Mouse (Mus musculus) neural tube, embryonic 15.5 days (tissue): ENCODE results near the gene Meox1. TPM values are rescaled to one million over a fixed set of nuclear protein-coding genes. Genes with fewer than 3 reads are reported as not detected.

ENCODE experiments used
- ATAC-seq: fragments of 200-750 bp; cut with Nextera tagmentation; 2 replicates; pipeline ENCODE4 v1.8.0; 2017; ENCODE audit warnings: mild to moderate bottlenecking, moderate TSS enrichment, moderate library complexity; ENCODE audit not compliant: low FRiP score
- H3K27ac ChIP-seq: fragments of 300-500 bp; sonication (generic); replicated peaks from 2 replicates; pipeline ENCODE4 v1.5.1; 2015; ENCODE audit warnings: mild to moderate bottlenecking, inconsistent platforms
- H3K27me3 ChIP-seq: fragments of 300-500 bp; sonication (generic); replicated peaks from 2 replicates; pipeline ENCODE4 v1.6.1; 2015; ENCODE audit warnings: inconsistent platforms
- H3K36me3 ChIP-seq: fragments of 300-500 bp; sonication (generic); 2 replicates; pipeline ENCODE4 v1.6.1; 2015; ENCODE audit warnings: inconsistent platforms
- H3K4me1 ChIP-seq: fragments of 300-500 bp; sonication (generic); 2 replicates; pipeline ENCODE4 v1.6.1; 2015; ENCODE audit warnings: inconsistent platforms
- H3K4me2 ChIP-seq: fragments of 300-500 bp; sonication (generic); 2 replicates; pipeline ENCODE4 v1.6.1; 2015; ENCODE audit warnings: inconsistent platforms, mild to moderate bottlenecking, moderate library complexity
- H3K4me3 ChIP-seq: fragments of 300-500 bp; sonication (generic); replicated peaks from 2 replicates; pipeline ENCODE4 v1.5.1; 2015; ENCODE audit warnings: mild to moderate bottlenecking, inconsistent platforms
- H3K9ac ChIP-seq: fragments of 300-500 bp; sonication (generic); replicated peaks from 2 replicates; pipeline ENCODE4 v1.6.1; 2015; ENCODE audit warnings: mild to moderate bottlenecking, inconsistent platforms
- H3K9me3 ChIP-seq: fragments of 300-500 bp; sonication (generic); replicated peaks from 2 replicates; pipeline ENCODE4 v1.6.1; 2016; ENCODE audit warnings: inconsistent platforms
- WGBS: fragments of 180-500 bp; shearing (Covaris S2); methylation state at CpG from one replicate; pipeline ENCODE4 v1.1.7; 2015; ENCODE audit warnings: mixed read lengths; 5-methylcytosine and 5-hydroxymethylcytosine counted together
- polyA plus RNA-seq: library from polyadenylated mRNA; unstranded; fragments of >200 nt; fragmentation: Nextera tagmentation; extraction: Ambion mirVana; gene quantifications from 2 replicates; pipeline ENCODE4 v1.2.1, GENCODE M21; 2015

The Meox1 gene
- 1.3 and 2.0 TPM in 2 replicates for polyA plus RNA-seq

GRCm38 (mm10) chr11:101894204-101894603 is at the start of gene Meox1:
Meox1 (minus strand) TSS chr11:101894374.
- H3K27me3 ChIP-seq: peaks cover 10% of the 10 kb centered on the region
- H3K9me3 ChIP-seq: no peaks in the 10 kb centered on the region
- WGBS: 37% methylated on average over 11 of the region's 11 CpGs
- no peak within 1 kb of the TSS for H3K27ac ChIP-seq
- no peak within 1 kb of the TSS for H3K4me2 ChIP-seq
- no peak within 1 kb of the TSS for H3K9ac ChIP-seq
- no peak for ATAC-seq
- no peak within 1 kb of the TSS for H3K4me3 ChIP-seq
- peaks cover 32% of the 10 kb centered on the region for H3K4me1 ChIP-seq
- H3K36me3 ChIP-seq: no peaks in the 10 kb centered on the region

- no peak for ATAC-seq
- H3K36me3 ChIP-seq: no peaks in the 10 kb centered on the region
- WGBS: 45% methylated on average over 3 of the region's 3 CpGs
- H3K4me1 ChIP-seq: no peaks in the 10 kb centered on the region
- peaks cover 10% of the 10 kb centered on the region; the same call in 1 of the 2 replicates for H3K27me3 ChIP-seq
- H3K4me3 ChIP-seq: no peak overlapping the region
- H3K27ac ChIP-seq: no peak overlapping the region
- no peaks in the 10 kb centered on the region for H3K9me3 ChIP-seq
- H3K4me2 ChIP-seq: no peak overlapping the region
- no peak overlapping the region for H3K9ac ChIP-seq
Observed at GRCm38 (mm10) chr11:101943055-101943454, 48.9 kb upstream of the Meox1 start.

- WGBS: 1% methylated on average over 30 of the region's 32 CpGs
- Histone ChIP-seq H3K4me3 (peak overlapping the region; percentile 43), H3K36me3 (no peaks in the 10 kb centered on the region), H3K9ac (peak overlapping the region; percentile 58), H3K4me2 (peak overlapping the region; percentile 85), H3K4me1 (peaks cover 18% of the 10 kb centered on the region), H3K27ac (peak overlapping the region; percentile 37; the same call in 1 of the 2 replicates), H3K27me3 (peaks cover 10% of the 10 kb centered on the region; the same call in 1 of the 2 replicates), H3K9me3 (no peaks in the 10 kb centered on the region)
- ATAC-seq: no peak
Observed at GRCm38 (mm10) chr11:101937108-101937507, 42.9 kb upstream of the Meox1 start.

GRCm38 (mm10) chr11:101936421-101936820 is 42.2 kb upstream of the Meox1 start:
- no peaks in the 10 kb centered on the region for H3K36me3 ChIP-seq
- ATAC-seq: no peak
- peaks cover 18% of the 10 kb centered on the region for H3K4me1 ChIP-seq
- H3K9ac ChIP-seq: no peak overlapping the region
- 30% methylated on average over 7 of the region's 7 CpGs for WGBS
- peaks cover 10% of the 10 kb centered on the region; the same call in 1 of the 2 replicates for H3K27me3 ChIP-seq
- no peak overlapping the region for H3K4me3 ChIP-seq
- no peak overlapping the region for H3K27ac ChIP-seq
- no peaks in the 10 kb centered on the region for H3K9me3 ChIP-seq
- H3K4me2 ChIP-seq: peak overlapping the region; percentile 85; the same call in 1 of the 2 replicates

GRCm38 (mm10) chr11:101935743-101936142 is 41.6 kb upstream of the Meox1 start:
- peaks cover 10% of the 10 kb centered on the region; the same call in 1 of the 2 replicates for H3K27me3 ChIP-seq
- no peaks in the 10 kb centered on the region for H3K9me3 ChIP-seq
- H3K4me1 ChIP-seq: peaks cover 18% of the 10 kb centered on the region
- no peak overlapping the region for H3K4me2 ChIP-seq
- no peaks in the 10 kb centered on the region for H3K36me3 ChIP-seq
- H3K27ac ChIP-seq: no peak overlapping the region
- H3K4me3 ChIP-seq: no peak overlapping the region
- no peak overlapping the region for H3K9ac ChIP-seq
- no peak for ATAC-seq
- WGBS: 63% methylated on average over 3 of the region's 3 CpGs

- Histone ChIP-seq H3K4me2 (no peak overlapping the region), H3K4me1 (peaks cover 8% of the 10 kb centered on the region), H3K9ac (no peak overlapping the region), H3K27me3 (no peaks in the 10 kb centered on the region), H3K9me3 (no peaks in the 10 kb centered on the region), H3K27ac (no peak overlapping the region), H3K36me3 (no peaks in the 10 kb centered on the region), H3K4me3 (no peak overlapping the region)
- WGBS: 46% methylated on average over 4 of the region's 4 CpGs
- ATAC-seq: no peak
Observed at GRCm38 (mm10) chr11:101931978-101932377, 37.8 kb upstream of the Meox1 start.

GRCm38 (mm10) chr11:101928030-101928762 is 34.0 kb upstream of the Meox1 start:
- Histone ChIP-seq H3K9ac (no peak overlapping the region), H3K27ac (no peak overlapping the region), H3K27me3 (no peaks in the 10 kb centered on the region), H3K4me1 (no peaks in the 10 kb centered on the region), H3K9me3 (no peaks in the 10 kb centered on the region), H3K36me3 (no peaks in the 10 kb centered on the region), H3K4me3 (no peak overlapping the region), H3K4me2 (no peak overlapping the region)
- WGBS: 32% methylated on average over 25 of the region's 25 CpGs
- ATAC-seq: no peak

GRCm38 (mm10) chr11:101926951-101927589 is 32.9 kb upstream of the Meox1 start:
- no peak overlapping the region for H3K9ac ChIP-seq
- ATAC-seq: no peak
- no peak overlapping the region for H3K4me2 ChIP-seq
- no peaks in the 10 kb centered on the region for H3K27me3 ChIP-seq
- 76% methylated on average over 10 of the region's 10 CpGs for WGBS
- no peaks in the 10 kb centered on the region for H3K36me3 ChIP-seq
- H3K9me3 ChIP-seq: no peaks in the 10 kb centered on the region
- H3K4me3 ChIP-seq: no peak overlapping the region
- no peaks in the 10 kb centered on the region for H3K4me1 ChIP-seq
- no peak overlapping the region for H3K27ac ChIP-seq

GRCm38 (mm10) chr11:101925636-101926035 is 31.5 kb upstream of the Meox1 start:
- H3K9me3 ChIP-seq: no peaks in the 10 kb centered on the region
- no peak for ATAC-seq
- H3K4me3 ChIP-seq: no peak overlapping the region
- no peaks in the 10 kb centered on the region for H3K36me3 ChIP-seq
- H3K27me3 ChIP-seq: no peaks in the 10 kb centered on the region
- no peak overlapping the region for H3K4me2 ChIP-seq
- H3K9ac ChIP-seq: no peak overlapping the region
- H3K4me1 ChIP-seq: no peaks in the 10 kb centered on the region
- no peak overlapping the region for H3K27ac ChIP-seq
- WGBS: 60% methylated on average over 6 of the region's 6 CpGs

- ATAC-seq: no peak
- Histone ChIP-seq H3K4me3 (no peak overlapping the region), H3K9me3 (no peaks in the 10 kb centered on the region), H3K4me1 (no peaks in the 10 kb centered on the region), H3K27ac (no peak overlapping the region), H3K4me2 (no peak overlapping the region), H3K36me3 (no peaks in the 10 kb centered on the region), H3K9ac (no peak overlapping the region), H3K27me3 (no peaks in the 10 kb centered on the region; the same call in 1 of the 2 replicates)
- WGBS: 80% methylated on average over 19 of the region's 19 CpGs
Observed at GRCm38 (mm10) chr11:101924441-101924976, 30.3 kb upstream of the Meox1 start.

- H3K4me1 ChIP-seq: no peaks in the 10 kb centered on the region
- no peaks in the 10 kb centered on the region for H3K36me3 ChIP-seq
- no peak overlapping the region for H3K9ac ChIP-seq
- ATAC-seq: no peak
- H3K4me3 ChIP-seq: no peak overlapping the region
- H3K27me3 ChIP-seq: peaks cover 2% of the 10 kb centered on the region; the same call in 1 of the 2 replicates
- no peaks in the 10 kb centered on the region for H3K9me3 ChIP-seq
- no peak overlapping the region for H3K4me2 ChIP-seq
- H3K27ac ChIP-seq: no peak overlapping the region
- WGBS: 82% methylated on average over 6 of the region's 6 CpGs
Observed at GRCm38 (mm10) chr11:101923988-101924387, 29.8 kb upstream of the Meox1 start.
